Mouse (Mus musculus) lung, embryonic 14.5 days (tissue): Measurements from ENCODE around the gene Sulf2. TPM values are rescaled to one million over a fixed set of nuclear protein-coding genes. Genes with fewer than 3 reads are reported as not detected.
"Not testable (repeated sequence)": the region's sequence is repeated elsewhere in the genome, so short reads cannot be mapped to it uniquely, and the experiment has no call there.

Experiments
- ATAC-seq: fragments of 200-750 bp; cut with Nextera tagmentation; 2 replicates; pipeline ENCODE4 v1.8.0; 2017; ENCODE audit warnings: mild to moderate bottlenecking, moderate TSS enrichment, moderate library complexity; ENCODE audit not compliant: insufficient read depth
- DNase-seq: peaks from one replicate; pipeline ENCODE4 v3.0.0-alpha.2; 2015
- H3K27ac ChIP-seq: fragments of 300-500 bp; sonication (generic); 2 replicates; pipeline ENCODE4 v1.5.1; 2014; ENCODE audit warnings: low read depth, mild to moderate bottlenecking, moderate library complexity
- H3K27me3 ChIP-seq: fragments of 300-500 bp; sonication (generic); 2 replicates; pipeline ENCODE4 v1.6.1; 2014; ENCODE audit warnings: low read length, control low read depth; ENCODE audit not compliant: insufficient read depth
- H3K36me3 ChIP-seq: fragments of 300-500 bp; sonication (generic); 2 replicates; pipeline ENCODE4 v1.6.1; 2014; ENCODE audit warnings: control low read depth; ENCODE audit not compliant: insufficient read depth
- H3K4me1 ChIP-seq: fragments of 300-500 bp; sonication (generic); 2 replicates; pipeline ENCODE4 v1.6.1; 2014; ENCODE audit warnings: antibody characterized with exemption, control low read depth; ENCODE audit not compliant: insufficient read depth
- H3K4me2 ChIP-seq: fragments of 300-500 bp; sonication (generic); 2 replicates; pipeline ENCODE4 v1.6.1; 2014; ENCODE audit warnings: mild to moderate bottlenecking
- H3K4me3 ChIP-seq: fragments of 300-500 bp; sonication (generic); 2 replicates; pipeline ENCODE4 v1.5.1; 2014; ENCODE audit warnings: low read depth, low read length
- H3K9ac ChIP-seq: fragments of 300-500 bp; sonication (generic); 2 replicates; pipeline ENCODE4 v1.6.1; 2014
- H3K9me3 ChIP-seq: fragments of 300-500 bp; sonication (generic); 2 replicates; pipeline ENCODE4 v1.6.1; 2016; ENCODE audit warnings: low read depth, low read length, control low read depth
- CTCF ChIP-seq: IDR thresholded peaks from 2 replicates; pipeline ENCODE4 v1.5.1; 2016; ENCODE audit warnings: antibody characterized with exemption, low read depth
- WGBS: fragments of 180-500 bp; shearing (Covaris S2); extraction: QIAGEN DNeasy Blood & Tissue Kit; methylation state at CpG from one replicate; pipeline ENCODE4 v1.1.7; 2014; 5-methylcytosine and 5-hydroxymethylcytosine counted together
- polyA plus RNA-seq: library from polyadenylated mRNA; unstranded; fragments of >200 nt; fragmentation: Nextera tagmentation; extraction: Ambion mirVana; gene quantifications from 2 replicates; pipeline ENCODE4 v1.2.1, GENCODE M21; 2014

Sulf2 gene
- polyA plus RNA-seq, 1 experiment from 2014 or later: 57.6 TPM

- Histone ChIP-seq H3K4me3 (no peak overlapping the region), H3K27ac (no peak overlapping the region), H3K4me2 (no peak overlapping the region), H3K27me3 (no peaks in the 10 kb centered on the region), H3K9ac (no peak overlapping the region), H3K9me3 (0 out of 2 replicates have a peak, but pooled peaks cover 5% of the 10 kb centered on the region), H3K36me3 (no peaks in the 10 kb centered on the region), H3K4me1 (no peaks in the 10 kb centered on the region)
- TF ChIP-seq CTCF: no peak
- 65% methylated on average over 16 of the region's 16 CpGs for WGBS
- no peak for ATAC-seq
- no peak for DNase-seq
Measured at GRCm38 (mm10) chr2:166194112-166194758, 38.8 kb upstream of the Sulf2 start.

- 88% methylated on average over 3 of the region's 3 CpGs for WGBS
- Histone ChIP-seq H3K27ac (no peak overlapping the region), H3K36me3 (no peaks in the 10 kb centered on the region), H3K9me3 (0 out of 2 replicates have a peak, but pooled peaks cover 5% of the 10 kb centered on the region), H3K4me1 (no peaks in the 10 kb centered on the region), H3K4me2 (no peak overlapping the region), H3K9ac (no peak overlapping the region), H3K27me3 (no peaks in the 10 kb centered on the region), H3K4me3 (no peak overlapping the region)
- no peak for ATAC-seq
- DNase-seq: no peak
- TF ChIP-seq CTCF: peak; percentile 18; the same call in 1 of the 2 replicates
Measured at GRCm38 (mm10) chr2:166193509-166193908, 38.0 kb upstream of the Sulf2 start.

GRCm38 (mm10) chr2:166190816-166191215, 35.4 kb upstream of the Sulf2 start:
- ATAC-seq (no peak), DNase-seq (no peak)
- no peak for TF ChIP-seq CTCF
- Histone ChIP-seq H3K27me3 (no peaks in the 10 kb centered on the region), H3K36me3 (no peaks in the 10 kb centered on the region), H3K9me3 (0 out of 2 replicates have a peak, but pooled peaks cover 5% of the 10 kb centered on the region), H3K4me1 (no peaks in the 10 kb centered on the region), H3K4me2 (no peak overlapping the region), H3K27ac (no peak overlapping the region), H3K9ac (no peak overlapping the region), H3K4me3 (no peak overlapping the region)
- WGBS: 64% methylated on average over 8 of the region's 8 CpGs

- H3K4me1 ChIP-seq: no peaks in the 10 kb centered on the region
- TF ChIP-seq CTCF: no peak
- H3K4me3 ChIP-seq: no peak overlapping the region
- H3K36me3 ChIP-seq: no peaks in the 10 kb centered on the region
- DNase-seq: no peak
- WGBS: 90% methylated on average over 11 of the region's 11 CpGs
- H3K9ac ChIP-seq: no peak overlapping the region
- H3K27me3 ChIP-seq: no peaks in the 10 kb centered on the region
- no peak overlapping the region for H3K27ac ChIP-seq
- H3K9me3 ChIP-seq: 0 out of 2 replicates have a peak, but pooled peaks cover 5% of the 10 kb centered on the region
- ATAC-seq: no peak
- no peak overlapping the region for H3K4me2 ChIP-seq
Measured at GRCm38 (mm10) chr2:166189191-166189590, 33.7 kb upstream of the Sulf2 start.

GRCm38 (mm10) chr2:166187874-166188453, 32.5 kb upstream of the Sulf2 start:
- not testable (repeated sequence) for H3K36me3 ChIP-seq, DNase-seq, H3K4me2 ChIP-seq, H3K9ac ChIP-seq, H3K27me3 ChIP-seq, H3K4me3 ChIP-seq, H3K9me3 ChIP-seq, H3K27ac ChIP-seq, H3K4me1 ChIP-seq, ATAC-seq
- WGBS: 72% methylated on average over 8 of the region's 11 CpGs

GRCm38 (mm10) chr2:166187319-166187718, 31.9 kb upstream of the Sulf2 start:
- not testable (repeated sequence) for H3K27ac ChIP-seq, H3K27me3 ChIP-seq, H3K36me3 ChIP-seq, H3K9ac ChIP-seq, H3K4me1 ChIP-seq, DNase-seq, H3K4me3 ChIP-seq, ATAC-seq, H3K9me3 ChIP-seq, H3K4me2 ChIP-seq
- WGBS: 38% methylated on average over 7 of the region's 8 CpGs

- TF ChIP-seq CTCF: no peak
- 69% methylated on average over 16 of the region's 16 CpGs for WGBS
- no peak overlapping the region for H3K4me2 ChIP-seq
- H3K9ac ChIP-seq: no peak overlapping the region
- H3K36me3 ChIP-seq: no peaks in the 10 kb centered on the region
- H3K4me1 ChIP-seq: no peaks in the 10 kb centered on the region
- ATAC-seq (no peak), DNase-seq (no peak)
- no peaks in the 10 kb centered on the region for H3K9me3 ChIP-seq
- no peaks in the 10 kb centered on the region for H3K27me3 ChIP-seq
- H3K27ac ChIP-seq: no peak overlapping the region
- no peak overlapping the region for H3K4me3 ChIP-seq
Measured at GRCm38 (mm10) chr2:166186244-166186948, 30.9 kb upstream of the Sulf2 start.
